Mouse (Mus musculus) heart, postnatal 0 days (tissue): Measurements from ENCODE around the gene Gm10401.

ENCODE experiments used
- CTCF ChIP-seq: IDR thresholded peaks from 2 replicates; pipeline ENCODE4 v1.5.1; 2016; ENCODE audit warnings: antibody characterized with exemption, control low read depth, low read depth
- EP300 ChIP-seq: IDR thresholded peaks from 2 replicates; pipeline ENCODE4 v1.6.1; 2016; ENCODE audit warnings: antibody characterized with exemption, low read depth

GRCm38 (mm10) chr5:115147388-115147787 lies 49.3 kb upstream of the Gm10401 start:
- TF ChIP-seq CTCF = no peak
- TF ChIP-seq EP300 = no peak
